Mouse (Mus musculus): ENCODE measurements around the gene Podxl.
A peak's percentile ranks its signal among the peaks of the same experiment; 100 is the strongest.

DNA sequence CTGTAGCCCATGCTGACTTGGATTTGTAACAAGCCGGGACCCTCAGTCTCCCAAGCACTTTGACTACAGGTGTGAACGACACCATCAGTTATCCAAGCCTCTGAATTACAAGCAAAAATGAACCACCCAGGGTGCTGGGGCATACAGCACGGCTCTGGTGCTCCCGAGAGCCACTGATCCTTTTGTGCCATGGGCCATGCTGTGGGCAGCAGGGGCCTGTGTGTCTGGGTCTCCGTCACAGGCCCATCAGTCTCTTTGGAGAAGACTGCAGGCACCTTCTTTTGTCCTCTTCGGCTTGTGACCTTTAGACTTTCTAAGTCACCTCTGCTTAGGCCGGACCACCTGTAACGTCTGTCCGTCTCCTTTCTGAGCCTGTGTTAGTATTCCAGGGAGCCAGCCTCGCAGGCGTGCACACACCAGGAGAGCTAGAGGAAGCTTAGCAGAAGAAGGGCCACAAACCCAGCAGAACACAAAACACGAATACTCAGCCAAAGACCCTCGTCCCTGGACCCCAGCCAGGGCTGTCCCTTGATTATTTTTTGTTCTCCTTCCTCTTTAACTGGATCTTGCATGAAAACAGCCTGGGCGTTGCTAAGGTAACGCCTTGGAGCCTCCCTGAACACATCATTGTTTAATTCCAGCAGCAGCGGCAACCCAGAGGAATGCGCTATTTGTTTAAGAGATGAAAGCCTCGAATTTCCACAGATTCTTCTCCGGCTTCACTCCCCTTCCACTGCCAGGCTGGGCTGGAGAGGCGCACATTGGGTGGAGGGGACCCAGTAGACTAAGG, 32.8 kb upstream of the Podxl start:
- TF ChIP-seq POLR2A (IDR thresholded peaks at IDR 0.05; ENCODE audit: insufficient read depth, low read depth, low read length) (0 out of 2 replicates have a peak, but pooled peaks have one; percentile 18), CTCF (IDR thresholded peaks at IDR 0.05) (no peak), EP300 (IDR thresholded peaks at IDR 0.05; ENCODE audit: insufficient read depth, low read depth, low read length) (0 out of 2 replicates have a peak, but pooled peaks have one; percentile 15)

All from heart, adult 2 months (tissue).